Mouse (Mus musculus): ENCODE results near the gene Vwa2.

The Vwa2 gene

GRCm38 (mm10) chr19:56873816-56874600, at the start of gene Vwa2:
Vwa2 (plus strand) TSS chr19:56874249.
- peak; percentile 3 for DNase-seq

DNA sequence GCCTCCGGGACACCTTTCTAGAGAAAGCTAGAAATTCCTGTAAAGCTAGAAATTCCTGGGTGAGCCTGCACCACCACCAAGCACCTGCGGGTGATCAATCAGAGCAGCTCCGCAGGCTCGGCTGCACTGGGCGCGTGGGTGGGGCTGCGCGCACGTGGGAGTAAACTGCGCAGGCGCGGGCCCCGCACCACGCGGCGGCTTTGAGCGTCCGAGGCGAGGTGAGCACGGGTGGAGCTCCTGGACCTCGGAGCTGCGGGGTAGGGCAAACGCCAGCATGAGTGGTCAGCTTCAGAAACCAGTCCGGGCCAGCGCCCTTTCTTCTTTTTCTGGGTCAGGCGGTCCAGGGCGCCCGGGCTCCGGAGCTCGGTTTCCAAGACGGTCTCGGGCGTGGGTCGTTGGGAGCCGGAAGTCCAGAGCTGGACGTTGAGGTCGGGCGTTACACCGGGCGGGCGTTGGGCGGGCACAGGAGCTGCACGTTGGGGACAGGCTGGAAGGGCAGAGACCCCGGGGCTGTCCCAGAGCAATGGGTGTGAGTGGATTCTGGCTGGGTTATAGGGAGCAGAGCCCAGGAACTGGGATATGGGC, 47.9 kb upstream of the Vwa2 start, which contains the start of gene Tdrd1:
Gene Tdrd1, plus strand, starts transcription at position 163 of the 585 bp plus-strand sequence.
- no peak for DNase-seq

GRCm38 (mm10) chr19:56828305-56828704, 45.7 kb upstream of the Vwa2 start:
- no peak for DNase-seq

DNA sequence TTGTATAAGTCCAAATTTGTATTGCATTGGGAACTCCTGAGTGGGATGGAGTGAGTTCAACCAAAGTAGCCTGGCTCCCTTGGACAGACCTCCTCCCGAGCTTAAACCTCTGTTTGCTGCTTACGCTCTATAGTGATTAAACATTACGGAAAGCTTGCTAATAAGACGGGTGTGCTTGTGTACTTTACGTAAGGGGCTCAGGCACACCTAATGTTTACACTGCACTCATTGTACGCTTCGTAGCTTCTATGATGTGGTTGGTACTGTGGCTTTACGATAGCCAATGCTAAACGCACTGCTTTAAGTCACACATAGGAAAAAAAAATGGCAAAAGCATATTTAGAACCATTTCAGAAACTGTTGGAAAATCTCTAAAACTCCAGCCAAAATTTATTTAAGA, 44.8 kb upstream of the Vwa2 start:
- DNase-seq, result no peak

DNA sequence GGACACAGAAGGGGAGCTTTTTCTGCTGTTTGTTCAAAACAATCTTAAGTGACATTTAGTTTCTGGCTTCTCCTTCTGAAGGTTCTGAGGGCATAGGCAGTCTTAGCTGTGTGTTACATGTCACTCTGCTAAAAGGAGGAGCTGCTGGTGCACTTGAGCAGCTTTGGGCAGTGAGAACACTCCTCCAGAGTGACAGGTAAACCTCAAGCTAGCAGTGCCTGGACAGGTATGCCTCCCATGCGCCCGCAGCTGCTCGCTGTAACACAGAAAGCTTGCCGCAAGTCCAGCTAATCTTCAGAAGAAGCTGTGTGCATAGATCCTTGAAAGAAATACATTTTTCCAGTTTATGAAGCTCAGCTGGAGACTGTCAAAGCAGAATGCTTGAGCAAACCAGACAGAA, 43.9 kb upstream of the Vwa2 start:
- no peak for DNase-seq

GRCm38 (mm10) chr19:56835340-56835739, 38.7 kb upstream of the Vwa2 start:
- DNase-seq, result no peak

GRCm38 (mm10) chr19:56838942-56839706, 34.9 kb upstream of the Vwa2 start:
- no peak for DNase-seq

DNA sequence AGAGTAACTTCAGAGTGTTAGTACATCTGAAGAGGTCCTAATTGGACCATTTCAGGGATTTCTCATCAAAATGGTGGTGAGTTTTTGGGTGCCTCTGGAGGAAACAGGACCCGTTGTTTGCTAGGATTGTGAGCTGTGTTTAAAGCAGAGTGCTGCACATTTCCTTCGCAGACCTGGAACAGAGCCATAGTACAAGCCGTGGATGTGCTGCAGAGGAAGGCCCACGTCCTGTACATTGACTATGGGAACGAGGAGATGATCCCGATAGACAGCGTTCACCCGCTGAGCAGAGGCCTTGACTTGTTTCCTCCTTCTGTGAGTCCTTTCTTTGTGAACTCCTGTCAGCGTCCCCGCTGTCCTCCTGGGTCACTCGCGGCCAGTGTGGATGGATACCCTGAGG, 31.1 kb upstream of the Vwa2 start:
- no peak for DNase-seq

DNA sequence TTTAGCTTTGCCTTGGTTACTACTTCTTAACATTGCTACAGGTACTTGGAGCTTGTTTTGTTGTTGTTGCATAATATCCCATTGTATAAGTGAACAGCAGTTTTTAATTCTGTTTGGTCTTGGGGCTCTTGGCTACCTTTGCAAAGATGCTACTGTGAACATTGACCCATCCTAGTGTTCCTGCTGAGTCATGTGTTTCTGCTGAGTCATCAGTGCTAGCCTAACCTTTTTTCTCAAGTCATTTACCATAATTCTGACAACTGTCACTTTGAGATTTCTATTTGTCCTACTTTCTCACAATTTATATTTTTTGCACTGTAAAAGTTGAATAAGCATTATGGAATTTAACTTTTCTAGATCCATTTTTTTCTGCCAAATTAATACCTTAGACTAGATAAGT, 21.5 kb upstream of the Vwa2 start:
- DNase-seq, result no peak

DNA sequence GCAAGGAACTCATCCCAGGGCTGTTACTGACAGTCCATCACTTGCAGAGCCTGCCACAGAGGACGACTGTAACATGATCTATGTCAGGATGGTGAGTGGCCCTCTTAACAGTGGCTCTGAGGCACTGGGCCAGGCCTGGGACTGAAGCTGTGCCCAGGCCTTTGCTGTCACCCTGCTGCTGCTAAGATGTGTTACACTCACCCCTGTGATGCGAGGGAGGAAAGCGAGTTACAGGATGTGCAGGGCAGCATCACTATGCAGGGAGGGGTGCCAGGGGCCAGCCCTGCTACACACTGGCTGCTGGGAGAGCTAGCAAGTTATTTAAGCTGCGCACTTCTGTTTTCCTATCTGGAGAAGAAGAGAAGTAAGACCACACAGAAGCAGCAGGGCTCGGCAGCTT, 17.6 kb upstream of the Vwa2 start:
- no peak for DNase-seq

- DNase-seq, result no peak
Measured at GRCm38 (mm10) chr19:56867701-56868100, 6.3 kb upstream of the Vwa2 start.

GRCm38 (mm10) chr19:56874601-56875315, 709 bp downstream of the Vwa2 start:
- no peak for DNase-seq

DNA sequence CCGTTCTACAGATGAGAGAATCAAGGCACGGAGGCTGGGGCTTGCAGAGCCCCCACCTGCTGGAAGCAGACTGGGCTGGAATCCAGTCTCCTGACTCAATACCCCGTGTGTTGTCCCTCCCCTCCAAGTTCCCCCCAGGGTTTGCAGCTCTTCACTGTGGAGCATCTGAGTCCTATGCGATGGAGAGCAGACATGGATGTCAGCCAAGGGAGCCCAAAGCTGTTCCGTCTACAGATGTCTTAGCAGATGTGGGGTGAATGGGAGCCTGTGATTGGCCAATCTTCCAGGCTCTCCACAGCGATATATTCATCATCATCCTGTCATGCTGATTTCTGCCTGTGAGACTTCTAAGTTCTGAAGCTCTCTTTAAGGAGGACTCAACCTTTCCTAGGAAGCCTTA, 3.3 kb downstream of the Vwa2 start:
- DNase-seq, result no peak

DNA sequence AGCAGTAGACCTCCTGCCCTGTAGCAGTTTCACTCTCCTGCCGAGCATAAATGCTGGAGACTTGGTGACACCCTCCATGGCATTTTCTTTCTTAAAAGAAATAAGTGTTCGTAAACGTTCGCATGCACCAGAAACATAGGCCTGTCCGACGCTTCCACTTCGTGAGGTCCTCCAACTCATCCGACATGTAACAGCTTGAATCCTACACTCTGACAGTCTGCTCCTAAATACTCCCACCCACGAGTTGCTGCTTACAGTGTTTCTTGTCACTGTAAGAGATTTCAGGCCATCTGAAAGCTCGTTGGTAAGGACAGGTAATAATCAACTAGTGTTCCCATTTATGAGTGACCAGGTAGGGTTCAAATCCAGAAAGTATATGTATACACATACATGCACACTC, 13.8 kb downstream of the Vwa2 start:
- no peak for DNase-seq

DNA sequence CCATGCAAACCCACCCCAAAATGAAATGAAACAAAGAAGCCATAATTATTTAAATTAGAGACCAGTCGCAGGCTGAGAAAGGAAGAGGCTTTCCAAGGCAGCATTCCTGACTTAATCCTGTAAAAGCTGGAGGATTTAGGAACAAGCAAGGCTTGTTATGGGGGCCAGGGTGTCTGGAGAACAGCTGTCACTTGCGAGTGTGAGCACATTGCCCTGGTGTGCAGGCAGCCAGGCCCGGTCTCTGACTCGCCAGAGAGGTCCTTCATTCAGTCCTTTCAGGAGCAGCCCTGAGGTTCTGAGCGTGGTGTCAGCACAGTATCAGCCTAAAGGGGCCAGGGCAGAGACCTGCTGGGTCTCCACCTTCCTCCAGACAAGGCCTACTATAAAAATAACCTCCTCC, 14.6 kb downstream of the Vwa2 start:
- DNase-seq, result no peak

DNA sequence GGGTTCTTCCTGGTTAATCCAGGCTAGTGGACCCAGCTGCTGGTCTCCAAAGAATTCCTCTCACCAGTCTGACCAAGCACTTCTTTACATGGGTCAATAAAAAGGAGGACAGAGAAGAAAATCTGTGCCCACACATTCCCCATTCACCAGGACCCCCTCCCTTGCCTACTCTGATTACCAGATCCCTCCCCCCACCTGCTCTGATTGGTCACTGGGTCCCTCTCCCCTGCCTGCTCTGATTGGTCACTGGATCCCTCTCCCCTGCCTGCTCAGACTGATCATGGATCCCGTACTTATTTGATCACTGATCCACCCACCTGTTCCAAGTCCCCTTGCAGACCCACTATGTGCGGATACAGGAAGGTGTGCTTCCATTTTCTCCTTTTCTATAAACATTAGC, 17.4 kb downstream of the Vwa2 start:
- DNase-seq, result no peak

DNA sequence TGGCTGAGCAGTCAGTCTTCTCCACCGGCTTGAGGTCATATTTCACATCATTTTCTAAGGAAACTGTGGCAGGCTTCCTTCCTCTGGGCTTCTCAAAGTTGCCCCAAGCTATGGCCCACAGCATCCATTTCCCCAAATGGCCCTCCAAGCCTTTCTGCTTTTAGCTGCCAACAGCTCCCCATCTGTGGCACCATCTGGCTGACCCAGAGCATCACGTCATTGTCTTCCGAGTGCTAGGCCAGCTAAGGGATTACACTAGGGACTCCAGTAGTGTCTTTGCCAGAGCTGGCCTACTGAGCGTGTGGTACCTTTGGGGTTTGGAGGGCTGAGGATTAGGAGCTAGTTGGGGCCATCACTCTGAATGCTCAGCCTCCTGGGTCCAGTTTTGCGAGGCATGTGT, 18.5 kb downstream of the Vwa2 start:
- DNase-seq, result no peak

GRCm38 (mm10) chr19:56893326-56893725, 19.3 kb downstream of the Vwa2 start:
- DNase-seq, result no peak

DNA sequence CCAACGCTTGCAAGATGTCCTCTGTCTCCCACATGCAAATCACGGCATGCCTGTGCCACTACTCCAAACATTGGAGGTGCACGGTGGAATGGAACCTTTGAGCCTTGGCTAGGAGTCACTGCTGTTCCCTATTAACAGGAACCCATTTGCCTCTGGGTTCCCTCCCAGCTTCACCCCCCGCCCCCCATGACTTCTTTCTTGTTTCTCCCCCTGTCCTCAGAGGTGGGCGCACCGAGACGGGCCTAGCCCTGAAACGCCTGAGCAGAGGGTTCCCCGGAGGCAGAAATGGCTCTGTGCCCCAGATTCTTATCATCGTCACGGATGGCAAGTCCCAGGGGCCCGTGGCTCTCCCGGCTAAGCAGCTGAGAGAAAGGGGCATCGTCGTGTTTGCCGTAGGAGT, 23.6 kb downstream of the Vwa2 start:
- DNase-seq, result no peak

DNA sequence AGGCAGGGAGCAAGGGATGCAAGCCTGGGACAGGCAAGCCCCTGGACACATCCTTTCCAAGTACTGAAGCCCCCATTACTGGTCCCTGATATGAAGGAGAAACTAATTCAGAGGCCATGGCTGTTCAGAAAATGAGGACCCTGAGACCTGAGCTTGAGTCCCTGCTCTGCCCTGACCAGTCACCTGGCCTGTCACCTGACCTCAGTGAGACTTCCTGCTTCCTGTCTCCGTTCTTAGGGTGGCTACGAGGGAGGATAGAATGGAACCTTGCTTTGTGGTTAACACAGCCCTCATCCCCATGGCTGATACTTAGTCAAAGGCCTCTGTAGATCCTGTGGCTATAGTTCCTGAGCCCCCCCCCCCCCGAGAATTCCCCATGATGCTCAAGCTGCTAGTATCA, 30.0 kb downstream of the Vwa2 start:
- DNase-seq, result no peak

GRCm38 (mm10) chr19:56905395-56905794, 31.3 kb downstream of the Vwa2 start:
- DNase-seq, result no peak

DNA sequence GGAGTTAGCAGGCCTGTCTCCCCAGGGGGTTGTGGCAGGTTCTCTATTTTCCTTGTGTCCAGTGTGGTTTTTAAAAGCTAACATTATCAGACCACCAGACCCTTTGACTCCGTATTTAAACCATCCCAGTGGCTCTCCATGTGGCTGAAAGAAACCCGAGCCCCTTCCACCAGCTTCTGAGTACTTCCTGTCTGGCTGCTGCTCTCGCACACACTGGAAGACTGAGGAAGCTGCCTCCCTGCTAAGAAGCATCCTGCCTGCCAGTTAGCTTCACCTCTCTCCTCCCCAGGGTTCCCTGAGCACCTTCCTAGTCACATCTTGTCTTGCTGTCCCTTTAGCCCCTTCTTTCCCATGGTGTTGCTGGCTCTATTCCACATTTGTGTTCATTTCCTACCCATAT, 33.8 kb downstream of the Vwa2 start:
- DNase-seq, result no peak

Measured in cerebellum, adult 11 months (tissue).